Mouse (Mus musculus) CH12.LX (cell line): ENCODE data around the gene Dnmbp. TPM values are rescaled to one million over a fixed set of nuclear protein-coding genes. Genes with fewer than 3 reads are reported as not detected.
A peak's percentile ranks its signal among the peaks of the same experiment; 100 is the strongest.

Experiments
- DNase-seq: peaks from one replicate; pipeline ENCODE4 v3.0.0-alpha.2; 2013; ENCODE audit errors: extremely low read depth
- H3K27ac ChIP-seq: 2 replicates; pipeline ENCODE4 v1.5.1; 2012; ENCODE audit warnings: low read depth, mild to moderate bottlenecking, control low read depth, moderate library complexity; ENCODE audit not compliant: insufficient read depth
- H3K27me3 ChIP-seq: replicated peaks from 2 replicates; pipeline ENCODE3; 2012; ENCODE audit warnings: inconsistent platforms
- H3K36me3 ChIP-seq, 2 experiments: replicated peaks in 1 of 2; 2 replicates each; pipeline versions ENCODE3 to v1.6.1; 2012; ENCODE audit warnings: inconsistent platforms in 1 of 2, low read length in 1 of 2, mild to moderate bottlenecking in 1 of 2, mixed read lengths in 1 of 2, moderate library complexity in 1 of 2; ENCODE audit not compliant: control insufficient read depth in 1 of 2, insufficient read depth in 1 of 2
- H3K4me1 ChIP-seq, 2 experiments: 2 replicates each; pipeline ENCODE4 v1.6.1; 2012; ENCODE audit warnings: inconsistent platforms in 1 of 2, moderate library complexity in 1 of 2; ENCODE audit not compliant: insufficient read depth in 2 of 2, control insufficient read depth in 1 of 2
- H3K4me2 ChIP-seq: 2 replicates; pipeline ENCODE4 v1.6.1; 2012; ENCODE audit warnings: low read depth, mild to moderate bottlenecking, control low read depth; ENCODE audit not compliant: poor library complexity, insufficient read depth, severe bottlenecking
- H3K4me3 ChIP-seq, 3 experiments: fragments of 150-350 bp in 1 of 3; sonication (generic) in 1 of 3; replicated peaks in 1 of 3; 2 replicates each; pipeline versions ENCODE3 to v1.5.1; 2011 to 2012; ENCODE audit warnings: low read depth in 2 of 3, low read length in 2 of 3, mild to moderate bottlenecking in 2 of 3, moderate library complexity in 2 of 3, control low read depth in 1 of 3, improper control_type of control experiment in 1 of 3, inconsistent platforms in 1 of 3, mixed read lengths in 1 of 3; ENCODE audit not compliant: poor library complexity in 1 of 3
- H3K79me2 ChIP-seq: replicated peaks from 2 replicates; pipeline ENCODE4 v1.6.1; 2012; ENCODE audit warnings: mild to moderate bottlenecking, moderate library complexity; ENCODE audit not compliant: control insufficient read depth, poor library complexity, insufficient read depth, severe bottlenecking; ENCODE audit errors: extremely low read depth
- H3K9ac ChIP-seq: 2 replicates; pipeline ENCODE4 v1.6.1; 2012; ENCODE audit warnings: low read depth, mild to moderate bottlenecking, control low read depth, moderate library complexity; ENCODE audit not compliant: insufficient read depth
- H3K9me3 ChIP-seq: replicated peaks from 2 replicates; pipeline ENCODE3; 2012; ENCODE audit warnings: low read length, inconsistent platforms, mixed read lengths
- BHLHE40 ChIP-seq: IDR thresholded peaks from 2 replicates; pipeline ENCODE4 v1.6.1; 2011; ENCODE audit warnings: mild to moderate bottlenecking, low read depth, low read length, improper control_type of control experiment
- CTCF ChIP-seq, 2 experiments: IDR thresholded peaks in 1 of 2; conservative IDR thresholded peaks in 1 of 2; 2 replicates each; pipeline ENCODE4 v1.5.1; 2011 to 2012; ENCODE audit warnings: low read depth in 2 of 2, low read length in 2 of 2, improper control_type of control experiment in 1 of 2, inconsistent platforms in 1 of 2, mild to moderate bottlenecking in 1 of 2, moderate library complexity in 1 of 2
- ELF1 ChIP-seq: IDR thresholded peaks from 2 replicates; pipeline ENCODE4 v1.6.1; 2014; ENCODE audit warnings: low read depth, mild to moderate bottlenecking, inconsistent platforms, low read length, improper control_type of control experiment
- EP300 ChIP-seq: IDR thresholded peaks from 2 replicates; pipeline ENCODE4 v1.6.1; 2011; ENCODE audit warnings: low read length, improper control_type of control experiment
- GABPA ChIP-seq: IDR thresholded peaks from 2 replicates; pipeline ENCODE4 v1.6.1; 2012; ENCODE audit warnings: low read depth, low read length, improper control_type of control experiment, inconsistent platforms; ENCODE audit not compliant: insufficient replicate concordance
- HCFC1 ChIP-seq: IDR thresholded peaks from 2 replicates; pipeline ENCODE4 v1.6.1; 2012; ENCODE audit warnings: low read depth, mild to moderate bottlenecking, inconsistent platforms, low read length, improper control_type of control experiment
- IRF4 ChIP-seq: IDR thresholded peaks from 2 replicates; pipeline ENCODE4 v1.6.1; 2014; ENCODE audit warnings: low read depth, mild to moderate bottlenecking, inconsistent platforms, low read length, improper control_type of control experiment
- JUND ChIP-seq: conservative IDR thresholded peaks from 2 replicates; pipeline ENCODE4 v1.6.1; 2011; ENCODE audit warnings: low read depth, low read length, improper control_type of control experiment
- KAT2A ChIP-seq: IDR thresholded peaks from 2 replicates; pipeline ENCODE4 v1.6.1; 2012; ENCODE audit warnings: low read length, improper control_type of control experiment, inconsistent platforms; ENCODE audit not compliant: insufficient replicate concordance
- MAFK ChIP-seq: IDR thresholded peaks from 2 replicates; pipeline ENCODE4 v1.6.1; 2011; ENCODE audit warnings: low read length, improper control_type of control experiment; ENCODE audit not compliant: insufficient replicate concordance
- MAX ChIP-seq: IDR thresholded peaks from 2 replicates; pipeline ENCODE4 v1.6.1; 2011; ENCODE audit warnings: low read length, improper control_type of control experiment
- MAZ ChIP-seq: IDR thresholded peaks from 2 replicates; pipeline ENCODE4 v1.6.1; 2012; ENCODE audit warnings: low read depth, mild to moderate bottlenecking, inconsistent platforms, low read length, improper control_type of control experiment, moderate library complexity
- MXI1 ChIP-seq: IDR thresholded peaks from 2 replicates; pipeline ENCODE4 v1.6.1; 2011; ENCODE audit warnings: mild to moderate bottlenecking, low read depth, low read length, improper control_type of control experiment
- MYC ChIP-seq: IDR thresholded peaks from 2 replicates; pipeline ENCODE4 v1.6.1; 2011; ENCODE audit warnings: low read depth, mild to moderate bottlenecking, improper control_type of control experiment, low read length
- NRF1 ChIP-seq: IDR thresholded peaks from 2 replicates; pipeline ENCODE4 v1.6.1; 2014; ENCODE audit warnings: low read depth, mild to moderate bottlenecking, inconsistent platforms, low read length, improper control_type of control experiment, moderate library complexity
- POLR2AphosphoS2 ChIP-seq: IDR thresholded peaks from 2 replicates; pipeline ENCODE4 v1.6.1; 2011; ENCODE audit warnings: low read depth, low read length, improper control_type of control experiment
- RAD21 ChIP-seq: IDR thresholded peaks from 2 replicates; pipeline ENCODE4 v1.6.1; 2011; ENCODE audit warnings: low read depth, mild to moderate bottlenecking, low read length, improper control_type of control experiment, moderate library complexity
- RCOR1 ChIP-seq: conservative IDR thresholded peaks from 2 replicates; pipeline ENCODE4 v1.6.1; 2012; ENCODE audit warnings: low read depth, mild to moderate bottlenecking, inconsistent platforms, low read length, improper control_type of control experiment
- SIN3A ChIP-seq: IDR thresholded peaks from 2 replicates; pipeline ENCODE4 v1.6.1; 2012; ENCODE audit warnings: low read length, improper control_type of control experiment, inconsistent platforms
- SMC3 ChIP-seq: IDR thresholded peaks from 2 replicates; pipeline ENCODE4 v1.6.1; 2011; ENCODE audit warnings: low read depth, low read length, improper control_type of control experiment
- TCF12 ChIP-seq: IDR thresholded peaks from 2 replicates; pipeline ENCODE4 v1.6.1; 2014; ENCODE audit warnings: low read depth, mild to moderate bottlenecking, inconsistent platforms, low read length, improper control_type of control experiment
- UBTF ChIP-seq: IDR thresholded peaks from 2 replicates; pipeline ENCODE4 v1.6.1; 2012; ENCODE audit warnings: low read depth, mild to moderate bottlenecking, inconsistent platforms, low read length, improper control_type of control experiment, moderate library complexity
- ZC3H11A ChIP-seq: IDR thresholded peaks from 2 replicates; pipeline ENCODE4 v1.6.1; 2012; ENCODE audit warnings: low read depth, mild to moderate bottlenecking, inconsistent platforms, low read length, improper control_type of control experiment
- ZKSCAN1 ChIP-seq: IDR thresholded peaks from 2 replicates; pipeline ENCODE4 v1.6.1; 2012; ENCODE audit warnings: low read depth, inconsistent platforms, low read length, improper control_type of control experiment, borderline replicate concordance
- ZNF384 ChIP-seq: IDR thresholded peaks from 2 replicates; pipeline ENCODE4 v1.6.1; 2012; ENCODE audit warnings: low read depth, low read length, improper control_type of control experiment, inconsistent platforms
- dilution Hi-C: fragments of 300-500 bp; cut with MboI; formaldehyde crosslinking; loops from 2 replicates; pipeline ENCODE4 v1.14.3; 2020; ENCODE audit warnings: low sequenced_read_pairs; ENCODE audit not compliant: extremely low pct_unique_long_range_greater_than_20kb, extremely low pct_ligation_motif_present
- in situ Hi-C: fragments of 300-500 bp; cut with MboI; formaldehyde crosslinking; loops from 3 replicates; pipeline ENCODE4 v1.14.3; 2019; ENCODE audit warnings: low sequenced_read_pairs, low pct_ligation_motif_present, low pct_unique_long_range_greater_than_20kb, mixed read lengths
- polyA plus RNA-seq: library from polyadenylated mRNA; unstranded; fragments of >175 nt; gene quantifications from 2 replicates; pipeline ENCODE4 v1.2.1, GENCODE M21; 2012; ENCODE audit warnings: low read depth; ENCODE audit not compliant: insufficient read length
- total RNA-seq, 2 experiments: library from RNA; depleted of rRNA; stranded (reverse); fragments of 300-350 nt in 1 of 2; fragments of >200 nt in 1 of 2; gene quantifications; 2 replicates each; pipeline ENCODE4 v1.2.3; 2012 to 2014

Dnmbp gene
- total and polyA plus RNA-seq, 3 experiments: 1.8 to 5.4 (median 2.3) TPM

GRCm38 (mm10) chr19:43974221-43974620, 34.2 kb upstream of the Dnmbp start:
- Histone ChIP-seq H3K9me3 (no peaks in the 10 kb centered on the region), H3K36me3 (no peaks in the 10 kb centered on the region), H3K27ac (no peak overlapping the region), H3K9ac (no peak overlapping the region), H3K4me2 (no peak overlapping the region), H3K4me3 (no peak overlapping the region), H3K79me2 (no peaks in the 10 kb centered on the region), H3K27me3 (no peaks in the 10 kb centered on the region)
- peak; percentile 21 for DNase-seq
- dilution Hi-C loops: no loop called here
- in situ Hi-C loops: no loop called here
- TF ChIP-seq ELF1: 0 out of 2 replicates have a peak, but pooled peaks have one; percentile 10
- TF ChIP-seq CTCF (conservative IDR thresholded peaks at IDR 0.05 in 1 of 2, IDR thresholded peaks at IDR 0.05 in 1 of 2; ENCODE audit: low read depth in 2 of 2, low read length in 2 of 2): no peak
- TF ChIP-seq MYC: no peak
- TF ChIP-seq, all 38 proteins: peak for 1
- peaks cover 2 to 12% of the 10 kb centered on the region in 2 experiments; a peak in 3 of 4 replicates for H3K4me1 ChIP-seq

GRCm38 (mm10) chr19:43973711-43974110, 33.7 kb upstream of the Dnmbp start:
- H3K27me3 ChIP-seq: no peaks in the 10 kb centered on the region
- dilution Hi-C loops: no loop called here
- peak; percentile 19 for DNase-seq
- no peak for TF ChIP-seq MXI1
- TF ChIP-seq ELF1: no peak
- no peak for TF ChIP-seq SIN3A
- TF ChIP-seq EP300: no peak
- no peak for TF ChIP-seq BHLHE40
- no peak for TF ChIP-seq JUND
- TF ChIP-seq CTCF (conservative IDR thresholded peaks at IDR 0.05 in 1 of 2, IDR thresholded peaks at IDR 0.05 in 1 of 2; ENCODE audit: low read depth in 2 of 2, low read length in 2 of 2): no peak
- no peak for TF ChIP-seq UBTF
- TF ChIP-seq RAD21: no peak
- no peak for TF ChIP-seq NRF1
- TF ChIP-seq, all 38 proteins: peak for 0
- peaks cover 2 to 12% of the 10 kb centered on the region in 2 experiments; a peak in 3 of 4 replicates for H3K4me1 ChIP-seq
- no peak overlapping the region for H3K27ac ChIP-seq
- no peak overlapping the region for H3K4me3 ChIP-seq
- H3K36me3 ChIP-seq: no peaks in the 10 kb centered on the region
- no peak overlapping the region for H3K9ac ChIP-seq
- in situ Hi-C loops: no loop called here
- no peak overlapping the region for H3K4me2 ChIP-seq
- H3K79me2 ChIP-seq: no peaks in the 10 kb centered on the region
- no peaks in the 10 kb centered on the region for H3K9me3 ChIP-seq

GRCm38 (mm10) chr19:43972129-43972528, 32.1 kb upstream of the Dnmbp start:
- H3K9ac ChIP-seq: no peak overlapping the region
- in situ Hi-C loops: no loop called here

More at GRCm38 (mm10) chr19:43972129-43972528, 32.1 kb upstream of the Dnmbp start:
- TF ChIP-seq RCOR1: no peak
- TF ChIP-seq ZKSCAN1: no peak
- TF ChIP-seq SMC3: no peak
- no peak for TF ChIP-seq MAX
- TF ChIP-seq KAT2A: no peak
- no peak for TF ChIP-seq HCFC1
- no peak for TF ChIP-seq ZC3H11A
- no peak for TF ChIP-seq GABPA
- TF ChIP-seq TCF12: no peak
- no peak for TF ChIP-seq IRF4
- no peak for TF ChIP-seq MAFK
- TF ChIP-seq ZNF384: no peak
- TF ChIP-seq JUND: no peak
- TF ChIP-seq POLR2AphosphoS2: no peak
- no peak for TF ChIP-seq MAZ
- TF ChIP-seq, all 38 proteins: peak for 0
- Histone ChIP-seq H3K4me1 (peaks cover 2 to 17% of the 10 kb centered on the region in 2 experiments; a peak in 3 of 4 replicates), H3K4me2 (no peak overlapping the region), H3K27ac (no peak overlapping the region), H3K79me2 (no peaks in the 10 kb centered on the region), H3K4me3 (no peak overlapping the region), H3K36me3 (no peaks in the 10 kb centered on the region), H3K27me3 (no peaks in the 10 kb centered on the region), H3K9me3 (no peaks in the 10 kb centered on the region)
- dilution Hi-C loops: no loop called here
- no peak for DNase-seq
